Mouse (Mus musculus) adrenal gland, postnatal 25 days (tissue): ENCODE measurements around the gene Kirrel3. TPM values are rescaled to one million over a fixed set of nuclear protein-coding genes. Genes with fewer than 3 reads are reported as not detected.
A peak's percentile ranks its signal among the peaks of the same experiment; 100 is the strongest.

Experiments
- DNase-seq: peaks from one replicate; pipeline ENCODE4 v3.0.0; 2021; ENCODE audit warnings: mixed read lengths
- total RNA-seq: library from RNA; stranded (reverse); gene quantifications from 2 replicates; pipeline ENCODE4 v1.2.3, GENCODE M21; 2021

Kirrel3 gene
- total RNA-seq, 1 experiment from 2014 or later, result 0.52 TPM

GRCm38 (mm10) chr9:34752076-34752800 is 266.5 kb downstream of the Kirrel3 start:
- DNase-seq, result no peak

DNA sequence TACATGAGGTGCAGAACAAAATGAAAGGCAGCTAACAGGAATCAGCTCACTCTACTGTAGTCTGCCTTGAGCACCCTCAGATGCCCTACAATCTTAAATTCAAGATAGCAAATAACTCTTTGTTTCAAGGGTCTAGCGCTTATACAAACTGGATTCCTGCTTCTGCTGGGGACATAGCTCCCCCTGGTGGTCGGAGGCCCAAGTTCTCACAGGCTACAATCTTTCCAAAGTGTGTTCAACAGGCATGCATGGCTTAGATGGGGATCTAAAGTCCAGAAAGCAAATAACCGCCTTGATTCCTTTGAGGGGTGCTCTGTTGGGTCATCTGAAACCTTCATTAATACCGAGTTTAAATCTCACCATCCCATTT is 267.1 kb downstream of the Kirrel3 start:
- DNase-seq, result peak; percentile 71

DNA sequence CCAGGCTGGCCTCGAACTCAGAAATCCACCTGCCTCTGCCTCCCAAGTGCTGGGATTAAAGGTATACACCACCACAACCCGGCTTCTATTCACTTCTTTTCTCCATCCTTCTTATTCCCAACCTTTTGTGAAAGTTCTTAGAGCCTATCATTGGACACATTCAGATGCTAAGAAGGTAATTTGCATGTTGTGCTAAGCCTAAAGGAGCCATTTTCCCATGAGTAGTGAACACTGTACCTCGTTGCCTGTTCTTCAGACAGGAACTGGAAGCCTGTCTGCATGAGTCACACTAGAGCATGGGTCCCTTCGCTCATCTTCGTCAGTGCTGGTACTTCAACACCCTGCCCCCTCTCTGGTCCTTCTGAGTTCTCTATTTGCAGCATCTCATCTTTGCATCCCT is 268.2 kb downstream of the Kirrel3 start:
- DNase-seq, result no peak

DNA sequence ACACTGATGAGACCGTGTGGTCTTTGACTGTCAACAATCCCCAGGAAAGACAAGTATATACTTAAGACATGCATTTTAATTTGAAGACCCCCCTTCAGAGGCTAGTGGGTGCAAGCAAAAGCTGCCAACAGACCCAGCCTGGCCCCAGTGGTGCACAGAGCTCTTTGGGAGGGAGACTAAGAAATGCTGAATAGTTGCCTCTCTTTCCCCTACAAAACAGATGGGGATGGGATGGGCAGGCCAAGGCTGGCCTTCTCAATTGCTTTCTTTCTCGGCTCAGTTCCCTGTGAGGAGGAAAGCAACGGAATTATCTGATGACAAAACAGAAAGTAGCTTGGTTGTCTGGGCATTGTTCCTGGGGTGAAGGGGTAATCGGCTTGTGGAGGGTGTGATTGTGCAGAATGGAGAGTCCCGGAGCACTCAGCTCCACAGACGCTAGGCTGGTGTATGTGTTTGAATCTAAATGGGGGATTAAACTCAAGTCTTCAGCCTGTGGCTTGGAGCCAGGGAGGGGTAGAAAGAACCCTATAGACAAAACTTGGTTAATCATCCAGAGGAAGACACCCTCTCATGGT is 268.9 kb downstream of the Kirrel3 start:
- no peak for DNase-seq

DNA sequence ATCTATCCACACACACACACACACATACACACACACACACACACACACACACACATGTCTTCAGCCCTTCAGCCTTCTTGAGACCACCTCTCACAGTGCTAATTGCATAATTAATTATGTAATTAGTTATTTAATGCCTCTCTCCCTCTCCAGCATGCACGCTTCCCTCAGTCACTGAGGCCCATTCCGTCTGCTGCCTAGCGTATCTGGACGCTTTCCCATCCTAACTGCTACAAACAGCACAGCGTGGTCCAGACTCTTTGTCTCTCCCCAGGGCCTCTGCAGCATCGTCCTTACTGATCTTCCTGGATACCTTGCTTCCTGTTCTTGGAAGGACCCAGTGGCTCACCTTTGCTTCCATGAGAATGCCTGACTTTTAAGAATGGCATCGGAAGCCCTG is 270.4 kb downstream of the Kirrel3 start:
- DNase-seq, result no peak

GRCm38 (mm10) chr9:34758925-34759324 is 273.2 kb downstream of the Kirrel3 start:
- no peak for DNase-seq

- no peak for DNase-seq
Measured at GRCm38 (mm10) chr9:34760521-34760920, 274.8 kb downstream of the Kirrel3 start.

DNA sequence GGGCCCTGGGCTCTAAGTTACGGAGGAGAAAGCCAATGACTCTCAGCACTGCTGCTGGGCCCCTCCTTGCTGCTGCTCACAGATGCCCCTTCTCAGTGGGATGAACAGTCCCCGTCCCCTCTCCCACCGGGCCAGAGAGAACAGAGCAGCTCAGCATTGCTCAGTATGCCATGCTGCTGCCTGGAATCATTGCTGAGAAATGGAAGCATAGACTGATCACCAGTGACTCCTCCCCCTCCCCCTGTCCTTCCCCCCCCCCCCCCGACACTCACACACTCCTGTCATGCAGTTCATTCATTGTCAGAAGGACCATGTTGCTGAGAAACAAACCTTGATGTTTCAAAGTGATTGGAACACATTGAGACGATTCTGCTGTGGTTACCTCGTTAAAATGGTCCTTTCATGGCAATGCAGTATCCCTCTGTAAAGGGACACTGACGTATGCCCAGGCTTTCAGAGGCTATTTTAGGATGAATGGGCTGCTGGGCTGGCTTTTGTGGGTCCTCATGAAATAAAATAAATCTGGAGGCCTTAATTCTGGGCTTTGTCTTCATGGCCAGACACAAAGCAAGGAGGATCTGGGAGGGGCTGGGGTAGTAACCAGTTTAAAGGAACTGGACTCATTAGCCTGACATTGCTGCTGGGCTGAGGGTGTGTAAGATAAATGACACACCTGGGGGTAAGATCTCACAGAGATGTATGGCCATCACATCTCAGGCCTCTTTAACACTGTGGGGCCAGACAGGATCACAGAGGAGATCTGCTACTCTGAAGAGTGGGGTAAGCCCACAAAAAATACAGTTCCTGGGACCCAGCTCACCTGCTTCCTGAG is 281.3 kb downstream of the Kirrel3 start:
- DNase-seq, result no peak

- DNase-seq, result no peak
Measured at GRCm38 (mm10) chr9:34768961-34769360, 283.3 kb downstream of the Kirrel3 start.

GRCm38 (mm10) chr9:34770951-34771350 is 285.3 kb downstream of the Kirrel3 start:
- DNase-seq, result no peak

DNA sequence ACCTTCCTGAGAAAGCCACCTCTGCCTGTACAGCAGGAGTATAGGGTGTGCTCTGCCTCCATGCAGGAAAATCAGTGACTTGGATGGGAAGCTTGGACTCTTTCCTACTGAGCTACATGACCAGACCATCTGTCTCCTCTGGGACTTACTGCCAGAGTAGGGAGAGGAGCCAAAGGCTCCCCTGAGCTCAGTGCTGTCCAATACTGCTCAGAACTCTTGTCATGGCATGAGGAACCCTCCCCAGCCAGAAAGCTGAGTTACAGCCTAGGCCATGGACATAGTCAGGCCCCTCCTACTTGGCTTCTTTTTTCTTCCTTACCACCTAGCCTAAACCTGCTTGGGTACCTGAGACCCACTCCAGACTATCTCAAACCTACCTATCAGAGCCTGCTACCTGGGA is 285.7 kb downstream of the Kirrel3 start:
- no peak for DNase-seq

GRCm38 (mm10) chr9:34772022-34772437 is 286.3 kb downstream of the Kirrel3 start:
- DNase-seq, result no peak

DNA sequence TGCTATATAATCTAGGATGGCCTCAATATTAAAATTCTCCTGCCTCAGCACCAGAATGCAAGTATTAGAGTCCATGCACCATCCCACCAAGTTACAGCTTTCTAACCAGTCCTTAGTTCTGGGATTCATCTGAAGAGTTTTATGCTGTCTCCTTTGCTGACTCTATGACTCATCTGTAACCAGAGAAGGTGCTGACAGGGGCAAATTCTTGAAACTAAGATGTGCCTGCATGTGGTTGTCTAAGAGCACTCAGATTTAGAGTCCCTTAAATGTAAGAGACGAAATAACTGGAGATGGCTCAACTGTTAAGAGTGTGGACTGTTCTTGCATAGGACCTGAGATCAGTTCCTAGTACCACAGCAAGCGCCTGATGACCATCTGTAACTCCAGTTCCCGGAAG is 295.7 kb downstream of the Kirrel3 start:
- DNase-seq, result no peak

DNA sequence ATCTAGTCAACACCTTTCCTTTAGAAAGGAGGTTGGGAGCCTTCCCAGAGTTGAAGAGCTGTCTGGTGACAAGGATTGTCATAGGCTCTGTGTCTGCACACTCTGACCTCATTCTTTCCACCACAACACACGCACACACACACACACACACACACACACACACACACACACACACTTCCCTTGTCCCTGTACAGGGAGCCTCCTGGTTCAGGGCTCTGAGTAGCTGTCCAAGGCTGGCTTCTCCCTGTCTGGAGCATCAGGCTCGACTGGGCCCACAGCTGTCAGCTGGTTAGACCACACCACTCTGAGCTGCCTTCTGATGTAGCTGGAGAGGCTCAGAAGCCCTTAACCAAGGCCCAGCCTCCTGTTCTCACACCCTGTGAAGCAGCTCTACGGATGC is 302.2 kb downstream of the Kirrel3 start:
- no peak for DNase-seq

GRCm38 (mm10) chr9:34795226-34795625 is 309.5 kb downstream of the Kirrel3 start:
- DNase-seq, result no peak

DNA sequence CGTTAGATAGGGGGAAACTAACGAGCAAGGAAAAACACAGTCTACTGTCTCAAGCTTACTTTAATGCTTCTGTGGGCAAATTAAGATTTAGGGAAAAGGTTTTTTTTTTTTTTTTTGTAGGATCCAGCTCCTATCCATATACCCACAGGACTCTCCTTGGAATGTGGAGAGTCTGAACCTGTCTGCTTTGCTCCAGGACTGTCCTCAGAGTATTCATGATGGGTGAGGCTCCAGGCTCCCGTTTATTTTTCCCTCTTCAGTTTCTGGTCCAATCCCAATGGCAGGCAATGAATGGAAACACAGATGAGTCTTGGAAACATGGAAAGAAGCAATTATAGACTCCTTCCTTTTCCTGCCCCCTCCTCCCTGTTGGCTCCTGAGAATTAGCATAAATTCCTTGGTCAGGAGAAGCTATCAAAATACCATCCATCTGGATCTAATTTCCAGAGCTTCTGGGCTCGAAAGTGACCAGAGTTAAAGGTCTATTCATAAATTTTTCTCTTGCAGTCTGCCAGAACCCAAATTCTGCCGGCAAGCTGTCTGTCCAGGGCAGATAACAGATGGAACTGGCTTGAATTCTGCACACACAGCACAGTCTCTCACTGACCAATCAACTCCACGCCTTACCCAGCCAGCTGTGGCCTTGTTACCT is 312.1 kb downstream of the Kirrel3 start:
- no peak for DNase-seq

DNA sequence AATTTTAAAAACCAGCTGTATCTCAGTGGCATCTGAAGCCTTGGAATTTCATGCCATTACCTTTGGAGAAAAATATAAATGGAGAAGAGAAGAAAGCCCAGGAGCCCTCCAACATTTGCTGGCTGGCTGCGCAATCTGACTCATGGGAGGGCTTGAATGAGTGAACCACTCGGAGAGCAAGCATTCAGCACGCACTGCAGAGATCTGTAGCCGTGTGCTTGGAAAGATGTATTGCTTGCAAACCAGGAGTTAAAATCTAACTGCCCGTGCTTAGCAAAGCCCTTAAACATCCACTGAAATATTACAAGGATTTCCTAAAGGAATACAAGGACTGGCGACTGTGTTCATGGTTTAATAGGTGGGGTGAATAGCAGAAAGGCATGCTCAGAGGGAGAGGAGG is 316.0 kb downstream of the Kirrel3 start:
- no peak for DNase-seq

GRCm38 (mm10) chr9:34806854-34807253 is 321.2 kb downstream of the Kirrel3 start:
- no peak for DNase-seq

GRCm38 (mm10) chr9:34809993-34810513 is 324.4 kb downstream of the Kirrel3 start:
- no peak for DNase-seq

DNA sequence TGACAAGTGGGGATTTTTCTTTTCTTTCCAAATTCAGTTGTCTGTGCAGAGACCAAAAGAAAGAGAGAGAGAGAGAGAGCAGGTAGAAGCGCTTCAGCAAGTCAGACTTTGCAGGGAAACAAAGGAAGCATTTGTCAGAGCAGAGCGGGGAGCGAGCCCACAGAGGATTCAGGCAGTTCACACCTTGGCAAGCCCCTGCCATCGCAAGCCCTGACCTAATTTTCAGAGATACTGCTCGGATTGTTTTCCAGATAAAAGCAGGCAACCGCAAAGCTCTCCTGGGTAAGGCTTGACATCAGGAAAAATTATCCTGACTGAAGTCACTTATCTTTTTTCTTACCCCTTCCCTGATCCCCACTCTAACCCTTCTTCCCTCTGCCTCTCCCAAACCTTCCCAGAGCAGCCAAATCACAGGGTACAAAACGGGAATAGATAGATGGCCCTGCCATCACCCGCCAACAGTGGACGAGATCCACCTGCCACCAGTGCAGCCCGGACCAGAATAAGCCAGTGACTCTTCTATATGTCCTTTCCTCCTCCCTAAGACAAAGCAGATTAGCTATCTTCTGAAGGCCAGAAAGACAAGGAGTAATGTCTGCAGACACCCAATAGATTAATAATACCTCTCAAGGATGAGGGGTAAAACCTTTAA is 332.8 kb downstream of the Kirrel3 start:
- no peak for DNase-seq

DNA sequence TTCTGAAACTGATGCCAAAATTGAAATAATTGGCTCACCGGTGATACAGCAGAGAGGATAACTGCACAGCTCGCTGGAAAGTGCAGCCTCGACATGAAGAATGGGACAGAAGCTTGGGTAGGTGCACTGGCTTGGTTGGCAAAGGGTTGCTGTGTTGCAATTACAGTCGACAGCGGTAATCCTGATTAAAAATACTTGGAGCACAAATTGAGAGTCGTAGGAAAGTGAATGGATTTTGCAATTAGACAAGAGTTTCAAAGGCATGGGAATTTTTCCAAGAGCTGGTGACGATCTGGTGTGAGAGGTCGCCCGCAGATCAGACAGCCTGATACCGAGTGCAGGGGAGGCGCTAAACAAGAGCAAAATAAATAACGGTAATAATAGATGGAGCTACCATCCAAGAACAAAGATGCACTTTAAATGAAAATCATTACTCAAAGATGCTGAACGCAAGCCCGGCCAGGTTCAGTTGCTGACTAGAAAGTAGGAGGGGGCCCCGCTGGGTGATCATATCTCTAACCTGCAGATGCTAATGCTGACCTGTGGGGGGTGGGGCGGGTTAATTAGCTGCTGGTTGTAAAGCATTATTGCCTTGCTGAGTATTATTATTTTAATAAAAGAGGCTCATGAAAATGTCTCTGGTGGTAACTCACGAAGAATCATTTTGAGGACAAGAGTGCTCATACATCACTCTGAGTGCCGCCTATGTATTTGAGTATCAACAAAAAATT is 338.8 kb downstream of the Kirrel3 start:
- DNase-seq, result no peak

GRCm38 (mm10) chr9:34825089-34825400 is 339.4 kb downstream of the Kirrel3 start:
- DNase-seq, result no peak
